Mouse (Mus musculus) adrenal gland, postnatal 14 days (tissue): Measurements from ENCODE around the gene Fgf16. TPM values are rescaled to one million over a fixed set of nuclear protein-coding genes. Genes with fewer than 3 reads are reported as not detected.

ENCODE experiments used
- DNase-seq: peaks from one replicate; pipeline ENCODE4 v3.0.0; 2021; ENCODE audit warnings: mixed read lengths
- long read RNA-seq, 2 experiments: library from polyadenylated mRNA; stranded (forward); transcript quantifications; one replicate each; pipeline ENCODE4 v2.0.0; 2021
- total RNA-seq: library from RNA; stranded (reverse); gene quantifications from 2 replicates; pipeline ENCODE4 v1.2.3, GENCODE M21; 2021

The Fgf16 gene
- total RNA-seq, result 0.56 and 1.1 TPM in 2 replicates
- long read RNA-seq, experiment 1, result 0 reads
- long read RNA-seq, experiment 2, result 0 reads

- DNase-seq, result peak; percentile 12
Observed at GRCm38 (mm10) chrX:105764162-105765004, at the start of gene Fgf16. Gene Fgf16 (plus strand): TSS chrX:105764279.

GRCm38 (mm10) chrX:105714740-105715139, 49.3 kb upstream of the Fgf16 start:
- DNase-seq, result no peak

- no peak for DNase-seq
Observed at GRCm38 (mm10) chrX:105715789-105716321, 48.2 kb upstream of the Fgf16 start.

GRCm38 (mm10) chrX:105718388-105718787, 45.7 kb upstream of the Fgf16 start:
- no peak for DNase-seq

GRCm38 (mm10) chrX:105718943-105719342, 45.1 kb upstream of the Fgf16 start:
- no peak for DNase-seq

- DNase-seq, result no peak
Observed at GRCm38 (mm10) chrX:105724174-105724573, 39.9 kb upstream of the Fgf16 start.

- DNase-seq, result peak; percentile 30
Observed at GRCm38 (mm10) chrX:105762847-105763527, 1.1 kb upstream of the Fgf16 start.

- peak; percentile 24 for DNase-seq
Observed at GRCm38 (mm10) chrX:105763612-105764011, 467 bp upstream of the Fgf16 start.

GRCm38 (mm10) chrX:105765005-105765706, 1.1 kb downstream of the Fgf16 start:
- DNase-seq, result no peak

- no peak for DNase-seq
Observed at GRCm38 (mm10) chrX:105766013-105766412, 1.9 kb downstream of the Fgf16 start.

GRCm38 (mm10) chrX:105767177-105767764, 3.2 kb downstream of the Fgf16 start:
- DNase-seq, result peak; percentile 6

- DNase-seq, result no peak
Observed at GRCm38 (mm10) chrX:105767932-105768331, 3.9 kb downstream of the Fgf16 start.

- no peak for DNase-seq
Observed at GRCm38 (mm10) chrX:105773281-105773680, 9.2 kb downstream of the Fgf16 start.

GRCm38 (mm10) chrX:105794806-105795403, 30.8 kb downstream of the Fgf16 start:
- no peak for DNase-seq

GRCm38 (mm10) chrX:105824462-105824861, 60.4 kb downstream of the Fgf16 start:
- no peak for DNase-seq

Other genes starting within 250 kb of the Fgf16 start
- gene Atrx, start 165.1 kb downstream of the Fgf16 start, total RNA-seq, result 115 and 125 TPM in 2 replicates
- 58.0 and 59.5 TPM in 2 replicates for gene Magt1, start 247.6 kb downstream of the Fgf16 start, total RNA-seq